Mouse (Mus musculus) limb, embryonic 11.5 days (tissue): Measurements from ENCODE around the gene Calcrl. TPM values are rescaled to one million over a fixed set of nuclear protein-coding genes. Genes with fewer than 3 reads are reported as not detected.

Experiments
- ATAC-seq: fragments of 200-750 bp; cut with Nextera tagmentation; 2 replicates; pipeline ENCODE4 v1.8.0; 2017; ENCODE audit warnings: low read depth; ENCODE audit not compliant: insufficient number of reproducible peaks, low FRiP score, low TSS enrichment
- DNase-seq: peaks from one replicate; pipeline ENCODE4 v3.0.0-alpha.2; 2015; ENCODE audit warnings: low spot score
- H3K27ac ChIP-seq: fragments of 300-500 bp; sonication (generic); replicated peaks from 2 replicates; pipeline ENCODE4 v1.5.1; 2014; ENCODE audit warnings: low read depth, mild to moderate bottlenecking, low read length
- H3K27me3 ChIP-seq: fragments of 300-500 bp; sonication (generic); 2 replicates; pipeline ENCODE4 v1.6.1; 2014; ENCODE audit warnings: mild to moderate bottlenecking, low read length, mixed read lengths; ENCODE audit not compliant: control insufficient read depth, insufficient read depth
- H3K36me3 ChIP-seq: fragments of 300-500 bp; sonication (generic); 2 replicates; pipeline ENCODE4 v1.6.1; 2014; ENCODE audit warnings: mild to moderate bottlenecking, low read length, moderate library complexity, mixed read lengths; ENCODE audit not compliant: control insufficient read depth, insufficient read depth
- H3K4me1 ChIP-seq: fragments of 300-500 bp; sonication (generic); 2 replicates; pipeline ENCODE4 v1.6.1; 2014; ENCODE audit warnings: low read length, mixed read lengths; ENCODE audit not compliant: control insufficient read depth, insufficient read depth
- H3K4me2 ChIP-seq: fragments of 300-500 bp; sonication (generic); 2 replicates; pipeline ENCODE4 v1.6.1; 2014; ENCODE audit warnings: low read depth, mild to moderate bottlenecking, moderate library complexity; ENCODE audit not compliant: severe bottlenecking
- H3K4me3 ChIP-seq: fragments of 300-500 bp; sonication (generic); 2 replicates; pipeline ENCODE4 v1.5.1; 2014; ENCODE audit warnings: low read depth, low read length
- H3K9ac ChIP-seq: fragments of 300-500 bp; sonication (generic); 2 replicates; pipeline ENCODE4 v1.6.1; 2014; ENCODE audit warnings: mild to moderate bottlenecking, low read length
- H3K9me3 ChIP-seq: fragments of 300-500 bp; sonication (generic); 2 replicates; pipeline ENCODE4 v1.6.1; 2016; ENCODE audit warnings: low read length; ENCODE audit not compliant: control insufficient read depth
- WGBS: fragments of 180-500 bp; shearing (Covaris S2); extraction: QIAGEN DNeasy Blood & Tissue Kit; methylation state at CpG from one replicate; pipeline ENCODE4 v1.1.7; 2014; 5-methylcytosine and 5-hydroxymethylcytosine counted together
- polyA plus RNA-seq: library from polyadenylated mRNA; unstranded; fragments of >200 nt; fragmentation: Nextera tagmentation; extraction: Ambion mirVana; gene quantifications from 2 replicates; pipeline ENCODE4 v1.2.1, GENCODE M21; 2014

Gene Calcrl
- polyA plus RNA-seq, 1 experiment from 2014 or later: 18.7 TPM

DNA sequence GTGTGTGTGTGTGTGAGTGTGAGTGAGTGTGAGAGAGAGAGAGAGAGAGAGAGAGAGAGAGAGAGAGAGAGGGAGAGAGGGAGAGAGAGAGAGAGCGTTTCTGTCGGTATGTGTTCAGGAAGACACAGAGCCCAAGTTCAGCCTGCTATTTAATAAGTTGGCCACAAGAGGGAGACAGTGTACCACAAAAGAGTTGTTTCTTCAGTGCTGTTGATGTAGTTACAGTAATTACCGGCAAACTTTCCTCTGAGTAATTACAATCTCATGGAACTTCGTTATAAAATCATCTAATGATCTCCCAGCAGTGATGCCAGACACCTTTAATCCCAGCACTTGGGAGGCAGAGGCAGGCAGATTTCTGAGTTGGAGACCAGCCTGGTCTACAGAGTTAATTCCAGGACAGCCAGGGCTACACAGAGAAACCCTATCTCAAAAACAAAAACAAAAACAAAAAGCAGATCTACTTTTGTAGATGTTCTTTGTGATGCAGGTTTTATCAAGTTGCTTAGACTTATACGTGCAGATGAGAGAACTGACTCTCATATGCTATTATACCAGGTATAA, 30.1 kb upstream of the Calcrl start:
- Histone ChIP-seq H3K9me3 (no peaks in the 10 kb centered on the region), H3K9ac (no peak overlapping the region), H3K27ac (no peak overlapping the region), H3K4me1 (no peaks in the 10 kb centered on the region), H3K36me3 (no peaks in the 10 kb centered on the region), H3K4me3 (no peak overlapping the region), H3K4me2 (no peak overlapping the region), H3K27me3 (no peaks in the 10 kb centered on the region)
- 9% methylated on average over 5 of the region's 5 CpGs for WGBS
- DNase-seq: peak; percentile 50
- no peak for ATAC-seq

GRCm38 (mm10) chr2:84454551-84455235, 29.5 kb upstream of the Calcrl start:
- ATAC-seq: no peak
- no peak overlapping the region for H3K4me2 ChIP-seq

DNA sequence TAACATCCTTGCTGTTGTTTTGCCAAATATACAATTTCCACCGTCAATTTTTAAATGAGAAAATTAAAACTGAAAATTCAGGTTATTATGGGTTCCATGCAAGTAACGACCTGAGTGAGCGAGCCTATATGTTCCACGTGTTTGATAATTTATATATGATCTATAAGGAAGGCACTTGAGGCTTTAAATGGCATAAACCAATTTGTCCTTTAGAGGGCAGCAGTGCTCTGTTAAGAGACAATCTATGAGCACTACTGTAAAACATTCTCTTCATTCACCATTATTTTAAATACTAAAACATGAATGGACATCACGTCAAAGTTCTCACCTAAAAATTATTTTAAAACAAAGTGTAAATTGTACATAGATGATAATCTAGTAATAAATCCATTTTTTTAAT, 28.8 kb upstream of the Calcrl start:
- H3K4me1 ChIP-seq: no peaks in the 10 kb centered on the region
- 18% methylated on average over 5 of the region's 5 CpGs for WGBS
- H3K9ac ChIP-seq: no peak overlapping the region
- no peaks in the 10 kb centered on the region for H3K27me3 ChIP-seq
- H3K27ac ChIP-seq: no peak overlapping the region
- H3K4me3 ChIP-seq: no peak overlapping the region
- H3K4me2 ChIP-seq: no peak overlapping the region
- no peaks in the 10 kb centered on the region for H3K9me3 ChIP-seq
- DNase-seq (no peak), ATAC-seq (no peak)
- H3K36me3 ChIP-seq: no peaks in the 10 kb centered on the region

More at GRCm38 (mm10) chr2:84454551-84455235, 29.5 kb upstream of the Calcrl start:
- Histone ChIP-seq H3K27ac (no peak overlapping the region), H3K4me3 (no peak overlapping the region), H3K9ac (no peak overlapping the region), H3K27me3 (no peaks in the 10 kb centered on the region), H3K9me3 (no peaks in the 10 kb centered on the region), H3K4me1 (no peaks in the 10 kb centered on the region), H3K36me3 (no peaks in the 10 kb centered on the region)
- DNase-seq: peak; percentile 24
- 63% methylated on average over 10 of the region's 10 CpGs for WGBS

DNA sequence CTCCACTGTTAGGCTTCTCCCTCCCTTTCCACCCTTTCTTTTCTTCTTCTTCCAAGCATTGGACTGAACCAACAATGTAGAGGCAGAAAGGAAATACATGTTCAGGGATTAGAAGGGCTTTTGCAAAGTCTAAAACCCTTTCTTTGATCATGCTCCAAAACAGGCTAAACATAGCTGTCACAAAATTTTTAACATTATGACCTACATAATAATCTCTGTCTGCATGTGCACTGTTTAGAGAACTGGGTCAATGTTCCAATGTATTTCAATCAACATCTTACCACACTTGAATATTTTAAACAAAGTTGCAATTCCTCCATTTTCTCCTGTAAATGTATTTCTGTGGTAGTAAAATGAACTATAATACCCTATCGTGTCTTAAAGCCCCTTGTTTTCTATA, 20.3 kb upstream of the Calcrl start:
- Histone ChIP-seq H3K9ac (no peak overlapping the region), H3K27ac (no peak overlapping the region), H3K4me1 (no peaks in the 10 kb centered on the region), H3K36me3 (no peaks in the 10 kb centered on the region), H3K4me3 (no peak overlapping the region), H3K4me2 (no peak overlapping the region), H3K9me3 (no peaks in the 10 kb centered on the region), H3K27me3 (no peaks in the 10 kb centered on the region)
- ATAC-seq (no peak), DNase-seq (no peak)
- WGBS: 91% methylated on average over 1 of the region's 1 CpGs

DNA sequence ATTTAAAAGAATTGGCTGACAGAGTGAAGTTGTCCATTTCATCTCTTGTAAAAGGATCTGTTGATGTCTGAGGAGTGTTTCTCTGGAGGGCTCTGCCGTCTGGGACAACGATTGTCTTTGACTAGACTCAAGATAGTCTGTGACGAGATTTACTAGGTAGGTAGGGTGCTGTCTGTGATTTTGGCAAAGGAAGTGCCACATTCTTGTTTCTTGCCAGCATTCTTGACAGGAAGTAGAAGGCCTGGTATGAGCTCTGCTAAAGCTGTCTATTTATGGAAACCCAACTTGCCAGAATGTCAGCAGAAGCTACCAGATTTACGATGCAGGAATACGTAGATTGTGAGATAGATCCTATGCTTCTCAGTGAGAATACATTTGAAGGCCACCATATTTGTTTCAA, 16.7 kb upstream of the Calcrl start:
- Histone ChIP-seq H3K4me1 (no peaks in the 10 kb centered on the region), H3K27ac (no peak overlapping the region), H3K36me3 (no peaks in the 10 kb centered on the region), H3K9ac (no peak overlapping the region), H3K9me3 (no peaks in the 10 kb centered on the region), H3K27me3 (no peaks in the 10 kb centered on the region), H3K4me3 (no peak overlapping the region), H3K4me2 (no peak overlapping the region)
- WGBS: 87% methylated on average over 5 of the region's 5 CpGs
- no peak for DNase-seq
- no peak for ATAC-seq

DNA sequence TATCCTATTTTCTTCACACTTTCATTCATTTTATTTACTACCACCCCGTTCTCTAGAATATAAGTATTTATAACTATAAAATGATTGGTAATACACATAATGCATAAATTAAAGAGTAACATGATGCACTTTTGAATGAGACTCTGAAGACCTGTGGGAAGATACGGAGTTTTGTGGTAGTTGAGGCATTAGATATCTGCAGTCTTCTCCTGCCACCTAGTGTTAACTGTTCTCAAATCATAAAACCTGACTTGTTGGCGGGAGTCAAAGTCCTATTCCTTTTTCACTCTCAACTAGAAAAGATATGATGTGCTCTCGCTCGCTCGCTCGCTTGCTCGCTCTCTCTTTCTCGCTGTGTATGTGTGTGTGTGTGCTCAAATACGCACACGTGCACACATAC, 4.5 kb upstream of the Calcrl start:
- Histone ChIP-seq H3K36me3 (no peaks in the 10 kb centered on the region), H3K9ac (no peak overlapping the region), H3K4me2 (no peak overlapping the region), H3K27me3 (no peaks in the 10 kb centered on the region), H3K9me3 (no peaks in the 10 kb centered on the region), H3K27ac (no peak overlapping the region), H3K4me1 (no peaks in the 10 kb centered on the region; the same call in 1 of the 2 replicates), H3K4me3 (no peak overlapping the region)
- ATAC-seq (no peak), DNase-seq (no peak)
- WGBS: 49% methylated on average over 11 of the region's 11 CpGs

DNA sequence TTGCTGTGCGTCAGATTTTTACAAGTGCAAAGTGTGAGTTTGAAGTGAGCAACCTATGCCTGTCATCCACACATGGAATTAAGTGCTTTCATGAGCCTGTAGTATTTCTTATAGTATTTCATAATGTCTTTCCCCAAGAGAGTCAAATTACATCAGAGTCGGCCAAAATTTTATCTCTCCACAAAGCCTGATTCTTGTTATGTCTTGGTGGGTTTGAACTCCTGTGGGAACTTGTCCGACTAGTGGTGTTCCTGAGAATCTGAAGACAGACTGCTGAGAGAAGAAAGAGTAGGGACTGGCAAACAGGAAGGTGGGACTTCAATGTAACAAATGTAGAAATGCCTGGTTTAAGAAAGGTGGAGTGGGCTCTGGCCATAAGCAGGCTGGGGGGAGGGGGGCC, 3.6 kb upstream of the Calcrl start:
- DNase-seq: no peak
- no peaks in the 10 kb centered on the region for H3K9me3 ChIP-seq

GRCm38 (mm10) chr2:84426531-84426930, 1.3 kb upstream of the Calcrl start:
- no peak overlapping the region for H3K9ac ChIP-seq
- WGBS: 82% methylated on average over 4 of the region's 4 CpGs
- no peak overlapping the region for H3K4me2 ChIP-seq
- no peak overlapping the region for H3K27ac ChIP-seq
- no peak for ATAC-seq
- no peaks in the 10 kb centered on the region; the same call in 1 of the 2 replicates for H3K4me1 ChIP-seq
- H3K9me3 ChIP-seq: no peaks in the 10 kb centered on the region
- no peaks in the 10 kb centered on the region for H3K27me3 ChIP-seq
- H3K36me3 ChIP-seq: no peaks in the 10 kb centered on the region
- H3K4me3 ChIP-seq: no peak overlapping the region
- DNase-seq: no peak

More for the DNA sequence above, 3.6 kb upstream of the Calcrl start:
- Histone ChIP-seq H3K9ac (no peak overlapping the region), H3K4me3 (no peak overlapping the region), H3K4me1 (no peaks in the 10 kb centered on the region; the same call in 1 of the 2 replicates), H3K27ac (no peak overlapping the region), H3K36me3 (no peaks in the 10 kb centered on the region), H3K27me3 (no peaks in the 10 kb centered on the region), H3K4me2 (no peak overlapping the region)
- no peak for ATAC-seq
- 46% methylated on average over 3 of the region's 3 CpGs for WGBS
